Comparison of ENCODE assay signal across 9 mouse cellular contexts in genomic region chr5:135855156-135855555, GRCm38 (mm10). TPM values are rescaled to one million over a fixed set of nuclear protein-coding genes. Genes with fewer than 3 reads are reported as not detected.
DNase-seq lines count a peak whose midpoint lies in the region; ATAC-seq and TF ChIP-seq lines count a peak whose summit lies in the region.
"Had no signal": no experiment of that assay in that cellular context is flagged by ENCODE, and none has a peak within 500 bp of the region (broad histone marks: within the 10 kb centered on the region; RNA-seq: fewer than 3 reads in every experiment).

No protein-coding gene starts in this region.

- H3K4me3 ChIP-seq in embryonic fibroblast, embryonic 13.5 days (ENCODE audit: insufficient read depth, low read length): no peak overlapping the region
- no peak overlapping the region for H3K4me3 ChIP-seq in midbrain, embryonic 11.5 days (ENCODE audit: low read depth, low read length)

- H3K9me3 ChIP-seq in midbrain, embryonic 11.5 days (ENCODE audit: control insufficient read depth, low read length): no peaks in the 10 kb centered on the region

- ATAC-seq in midbrain, embryonic 11.5 days (ENCODE audit: low FRiP score): no peak

- peaks cover 50% of the 10 kb centered on the region for H3K27me3 ChIP-seq in midbrain, embryonic 11.5 days (ENCODE audit: control insufficient read depth, insufficient read depth, low read length)

- H3K9ac ChIP-seq in midbrain, embryonic 11.5 days (ENCODE audit: low read length): no peak overlapping the region

- no peaks in the 10 kb centered on the region for H3K36me3 ChIP-seq in midbrain, embryonic 11.5 days (ENCODE audit: control insufficient read depth, insufficient read depth, low read length)

- intact Hi-C loops in heart, postnatal 14 days (cut with DNase I): loop anchor here (1.0 to 2.0 kb wide), 2 partner anchors 61 to 238 kb away; no protein-coding TSS in a partner anchor

- H3K27ac ChIP-seq in embryonic fibroblast, embryonic 13.5 days (ENCODE audit: insufficient read depth, low read length): no peak overlapping the region
- no peak overlapping the region for H3K27ac ChIP-seq in midbrain, embryonic 11.5 days (ENCODE audit: low read depth, low read length)

- no peaks in the 10 kb centered on the region for H3K4me1 ChIP-seq in embryonic fibroblast, embryonic 13.5 days (ENCODE audit: control insufficient read depth, insufficient read depth, low read length)
- peaks cover 16% of the 10 kb centered on the region for H3K4me1 ChIP-seq in midbrain, embryonic 11.5 days (ENCODE audit: control insufficient read depth, insufficient read depth, low read length)

- peak; percentile 91 for TF ChIP-seq CTCF in embryonic fibroblast, embryonic 13.5 days (IDR thresholded peaks at IDR 0.05; ENCODE audit: borderline replicate concordance, insufficient read depth, low read length)

- no peak overlapping the region for H3K4me2 ChIP-seq in midbrain, embryonic 11.5 days

- TF ChIP-seq POLR2A in embryonic fibroblast, embryonic 13.5 days (IDR thresholded peaks at IDR 0.05; ENCODE audit: low read depth, low read length): no peak

- DNase-seq in adrenal gland, adult (ENCODE audit: inconsistent age in 2 of 2, low spot score in 1 of 2): peak; percentile 68 to 90
- no peak for DNase-seq in adrenal gland, adult 8-10 months
- DNase-seq in adrenal gland, postnatal 4 days (ENCODE audit: low spot score in 2 of 2): peak; percentile 58 to 68
- DNase-seq in heart, postnatal 14 days: peak; percentile 82 to 87
- peak; percentile 76 for DNase-seq in layer of hippocampus, postnatal 14 days (ENCODE audit: low spot score in 2 of 2)
- peak; percentile 95 for DNase-seq in midbrain, embryonic 11.5 days (ENCODE audit: low spot score, missing footprints)
- DNase-seq in spleen, postnatal 10 days (ENCODE audit: low spot score in 2 of 2): peak; percentile 51 to 81

- 1% methylated on average over 4 of the region's 4 CpGs for WGBS in midbrain, embryonic 11.5 days

RNA-seq across cellular contexts. Expression of gene Hspb1, which starts 32.6 kb away (rescaled TPM):
- 100 to 1,000 TPM; 113 to 288 (median 256) TPM for total RNA-seq in adrenal gland, adult 8-10 months (2022)
- total RNA-seq in adrenal gland, postnatal 4 days (2021): 10 to 100 TPM; 49.4 to 56.5 TPM
- 124 and 337 TPM in 2 replicates for polyA plus RNA-seq in embryonic fibroblast, embryonic 13.5 days (2011; ENCODE audit: insufficient read length, low read depth, missing spikeins)
- 100 to 1,000 TPM; 271 to 306 TPM for total RNA-seq in heart, postnatal 14 days (2021)
- total RNA-seq in layer of hippocampus, postnatal 14 days (2021): 10 to 100 TPM in 1 of 2 experiments, 1 to 10 TPM in 1; 7.1 to 10.5 TPM
- 8.7 and 9.9 TPM in 2 replicates for polyA plus RNA-seq in midbrain, embryonic 11.5 days (2014; fragmentation: Nextera tagmentation; extraction: Ambion mirVana)

RNA-seq across cellular contexts. Expression of gene Srrm3, which starts 48.5 kb away (rescaled TPM):
- 1 to 10 TPM; 2.4 to 8.4 (median 5.9) TPM for total RNA-seq in adrenal gland, adult 8-10 months (2022)
- 1 to 10 TPM; 7.5 to 7.9 TPM for total RNA-seq in adrenal gland, postnatal 4 days (2021)
- polyA plus RNA-seq in embryonic fibroblast, embryonic 13.5 days (2011; ENCODE audit: insufficient read length, low read depth, missing spikeins): not detected in 2 replicates
- under 1 TPM in 1 of 2 experiments, not detected in 1; 0.10 TPM for total RNA-seq in heart, postnatal 14 days (2021)
- 10 to 100 TPM; 63.2 to 68.4 TPM for total RNA-seq in layer of hippocampus, postnatal 14 days (2021)
- polyA plus RNA-seq in midbrain, embryonic 11.5 days (2014; fragmentation: Nextera tagmentation; extraction: Ambion mirVana): 19.0 and 20.7 TPM in 2 replicates
- polyA plus RNA-seq: liver, embryonic 16.5 days had no signal

Comparison
In these comparisons a context has a peak if more than half of its experiments do, and no peak if none do; other contexts are left out.
1. RNA of gene Hspb1, which starts 32.6 kb away (total RNA-seq): 271 to 306 TPM in heart, postnatal 14 days, 113 to 288 TPM in adrenal gland, adult 8-10 months and 49.4 to 56.5 TPM in adrenal gland, postnatal 4 days; 7.1 to 10.5 TPM in layer of hippocampus, postnatal 14 days; every median in the first group is over 4 times any median in the second.
2. RNA of gene Srrm3, which starts 48.5 kb away (total RNA-seq): 63.2 to 68.4 TPM in layer of hippocampus, postnatal 14 days; 7.5 to 7.9 TPM in adrenal gland, postnatal 4 days, 2.4 to 8.4 TPM in adrenal gland, adult 8-10 months and 0.10 TPM in heart, postnatal 14 days; every median in the first group is over 4 times any median in the second.